Mouse (Mus musculus) limb, embryonic 12.5 days (tissue): Measurements from ENCODE around the gene Dcun1d1. TPM values are rescaled to one million over a fixed set of nuclear protein-coding genes. Genes with fewer than 3 reads are reported as not detected.
A peak's percentile ranks its signal among the peaks of the same experiment; 100 is the strongest.

ENCODE experiments used
- ATAC-seq: fragments of 200-750 bp; cut with Nextera tagmentation; 2 replicates; pipeline ENCODE4 v1.8.0; 2017; ENCODE audit warnings: low read depth, moderate TSS enrichment; ENCODE audit not compliant: insufficient number of reproducible peaks, insufficient read depth, low FRiP score, low TSS enrichment
- H3K27ac ChIP-seq: fragments of 300-500 bp; sonication (generic); 2 replicates; pipeline ENCODE4 v1.5.1; 2016; ENCODE audit warnings: mild to moderate bottlenecking, moderate library complexity
- H3K27me3 ChIP-seq: fragments of 300-500 bp; sonication (generic); 2 replicates; pipeline ENCODE4 v1.6.1; 2016; ENCODE audit warnings: mild to moderate bottlenecking, moderate library complexity
- H3K36me3 ChIP-seq: fragments of 300-500 bp; sonication (generic); 2 replicates; pipeline ENCODE4 v1.6.1; 2016; ENCODE audit warnings: mild to moderate bottlenecking, moderate library complexity
- H3K4me1 ChIP-seq: fragments of 300-500 bp; sonication (generic); replicated peaks from 2 replicates; pipeline ENCODE4 v1.6.1; 2016
- H3K4me2 ChIP-seq: fragments of 300-500 bp; sonication (generic); 2 replicates; pipeline ENCODE4 v1.6.1; 2016; ENCODE audit warnings: mild to moderate bottlenecking, moderate library complexity
- H3K4me3 ChIP-seq: fragments of 300-500 bp; sonication (generic); replicated peaks from 2 replicates; pipeline ENCODE4 v1.5.1; 2016; ENCODE audit warnings: mild to moderate bottlenecking
- H3K9ac ChIP-seq: fragments of 300-500 bp; sonication (generic); replicated peaks from 2 replicates; pipeline ENCODE4 v1.6.1; 2016; ENCODE audit warnings: mild to moderate bottlenecking, moderate library complexity
- H3K9me3 ChIP-seq: fragments of 300-500 bp; sonication (generic); 2 replicates; pipeline ENCODE4 v1.6.1; 2016; ENCODE audit warnings: mild to moderate bottlenecking, moderate library complexity
- WGBS: fragments of 180-500 bp; shearing (Covaris S2); methylation state at CpG from one replicate; pipeline ENCODE4 v1.1.7; 2016; 5-methylcytosine and 5-hydroxymethylcytosine counted together
- polyA plus RNA-seq: library from polyadenylated mRNA; unstranded; fragments of >200 nt; fragmentation: Nextera tagmentation; extraction: Ambion mirVana; gene quantifications from 2 replicates; pipeline ENCODE4 v1.2.1, GENCODE M21; 2016

The Dcun1d1 gene
- polyA plus RNA-seq, 1 experiment from 2014 or later, result 112 TPM

DNA sequence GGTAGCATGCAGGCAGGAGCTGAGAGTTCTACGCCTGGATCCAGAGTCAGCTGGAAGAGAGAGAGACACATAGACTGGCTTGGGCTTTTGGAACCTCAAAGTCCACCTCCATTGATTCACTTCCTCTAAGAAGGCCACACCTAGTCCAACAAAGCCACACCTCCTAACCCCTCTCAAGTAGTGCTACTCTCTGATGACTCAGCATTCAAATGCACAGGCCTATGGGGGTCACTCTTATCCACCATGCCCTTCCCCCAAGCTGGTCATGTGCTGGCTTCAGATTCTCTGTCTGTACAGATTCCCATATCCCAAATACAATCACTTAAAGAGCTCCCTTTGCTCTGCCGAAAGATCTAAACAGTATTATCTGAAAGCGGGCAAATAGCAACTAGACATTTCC, 20.0 kb upstream of the Dcun1d1 start:
- Histone ChIP-seq H3K9ac (no peak overlapping the region), H3K36me3 (peaks cover 39% of the 10 kb centered on the region), H3K27ac (no peak overlapping the region), H3K4me3 (no peak overlapping the region), H3K27me3 (no peaks in the 10 kb centered on the region), H3K4me1 (peaks cover 9% of the 10 kb centered on the region), H3K4me2 (no peak overlapping the region), H3K9me3 (no peaks in the 10 kb centered on the region)
- WGBS, result 95% methylated on average over 3 of the region's 3 CpGs
- no peak for ATAC-seq

DNA sequence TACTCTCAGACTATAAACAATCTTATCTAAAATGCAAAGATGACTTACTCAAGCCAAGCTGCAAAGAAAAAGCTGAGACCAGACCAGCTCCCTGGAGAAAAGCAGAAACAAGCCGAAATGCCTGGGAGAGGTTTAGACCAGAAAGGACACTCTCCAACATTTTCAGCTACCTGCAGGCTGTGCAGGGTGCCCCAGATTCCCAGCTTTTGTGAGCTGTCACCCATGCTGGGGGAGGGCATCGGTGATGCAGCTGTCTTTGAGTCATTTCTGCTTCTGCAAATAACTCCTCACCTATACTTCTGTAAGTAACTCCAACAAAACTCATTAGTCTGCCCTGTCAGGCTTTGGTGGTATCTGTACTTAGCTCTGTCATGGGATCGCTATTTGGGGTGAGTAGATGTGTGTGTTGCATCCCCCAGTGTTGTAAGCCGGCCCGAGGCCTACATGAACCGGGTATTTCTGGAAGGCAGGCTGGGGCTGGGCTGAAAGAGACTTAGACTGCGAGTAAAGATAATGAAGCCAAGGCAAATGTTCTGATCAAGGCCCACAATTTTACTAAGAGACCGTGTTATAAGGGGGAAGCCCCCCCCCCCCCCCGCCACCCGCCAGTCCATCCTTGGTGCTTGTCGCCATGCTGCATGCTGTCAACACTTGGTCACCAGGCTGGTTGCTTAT, 17.8 kb upstream of the Dcun1d1 start:
- Histone ChIP-seq H3K9me3 (no peaks in the 10 kb centered on the region), H3K36me3 (peaks cover 21% of the 10 kb centered on the region), H3K9ac (no peak overlapping the region), H3K4me2 (no peak overlapping the region), H3K4me3 (no peak overlapping the region), H3K27me3 (no peaks in the 10 kb centered on the region), H3K4me1 (peaks cover 9% of the 10 kb centered on the region), H3K27ac (no peak overlapping the region)
- no peak for ATAC-seq
- 88% methylated on average over 11 of the region's 11 CpGs for WGBS

DNA sequence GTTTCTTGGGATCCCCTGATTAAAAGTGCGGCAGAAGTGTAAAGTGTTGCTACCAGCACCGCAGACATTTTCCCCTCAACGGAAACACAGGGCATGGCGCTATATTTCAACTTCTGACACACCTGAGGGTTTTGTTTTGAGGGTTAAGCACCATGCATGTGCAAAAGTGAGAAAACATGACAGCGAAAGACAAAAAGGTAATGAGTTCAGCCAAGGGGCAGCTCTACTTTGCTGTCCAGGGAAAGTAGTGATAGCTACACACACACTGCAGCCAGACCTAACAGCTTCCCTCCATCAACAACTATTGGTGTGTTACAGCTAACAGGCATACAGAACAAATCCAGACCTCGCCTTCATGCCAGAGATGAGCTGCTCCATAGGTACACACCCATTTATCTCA, 16.6 kb upstream of the Dcun1d1 start:
- H3K27ac ChIP-seq, result no peak overlapping the region
- ATAC-seq, result no peak
- peaks cover 9% of the 10 kb centered on the region for H3K4me1 ChIP-seq
- peaks cover 14% of the 10 kb centered on the region; the same call in 1 of the 2 replicates for H3K36me3 ChIP-seq
- no peak overlapping the region for H3K9ac ChIP-seq
- no peak overlapping the region for H3K4me3 ChIP-seq
- WGBS, result 88% methylated on average over 6 of the region's 6 CpGs
- no peak overlapping the region for H3K4me2 ChIP-seq
- no peaks in the 10 kb centered on the region for H3K27me3 ChIP-seq
- no peaks in the 10 kb centered on the region for H3K9me3 ChIP-seq

DNA sequence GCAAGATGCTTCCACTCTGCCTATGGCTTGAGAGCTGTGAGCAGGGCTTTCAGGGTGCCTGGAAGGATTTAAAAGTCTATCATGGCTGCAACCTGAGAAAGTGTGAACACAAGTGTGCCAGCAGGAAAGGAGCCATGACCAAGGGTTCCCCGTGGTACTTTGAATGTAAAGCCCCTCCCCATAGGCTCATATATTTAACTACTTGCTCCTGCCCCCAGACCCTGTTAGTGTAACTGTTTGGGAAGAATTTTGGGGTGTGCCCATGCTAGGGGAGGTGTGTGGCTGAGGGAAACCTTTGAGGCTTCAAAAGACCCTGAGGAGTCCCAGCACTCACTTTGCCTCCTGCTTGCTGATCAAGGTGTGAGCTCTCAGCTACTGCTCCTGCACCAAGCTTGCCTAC, 15.9 kb upstream of the Dcun1d1 start:
- ATAC-seq, result peak; percentile 59; the same call in 1 of the 2 replicates
- Histone ChIP-seq H3K9ac (no peak overlapping the region), H3K4me3 (no peak overlapping the region), H3K4me1 (peaks cover 9% of the 10 kb centered on the region), H3K27ac (0 out of 2 replicates have a peak overlapping the region, but pooled peaks have one; percentile 13), H3K9me3 (no peaks in the 10 kb centered on the region), H3K4me2 (no peak overlapping the region), H3K36me3 (peaks cover 9% of the 10 kb centered on the region; the same call in 1 of the 2 replicates), H3K27me3 (no peaks in the 10 kb centered on the region)
- 18% methylated on average over 1 of the region's 1 CpGs for WGBS

DNA sequence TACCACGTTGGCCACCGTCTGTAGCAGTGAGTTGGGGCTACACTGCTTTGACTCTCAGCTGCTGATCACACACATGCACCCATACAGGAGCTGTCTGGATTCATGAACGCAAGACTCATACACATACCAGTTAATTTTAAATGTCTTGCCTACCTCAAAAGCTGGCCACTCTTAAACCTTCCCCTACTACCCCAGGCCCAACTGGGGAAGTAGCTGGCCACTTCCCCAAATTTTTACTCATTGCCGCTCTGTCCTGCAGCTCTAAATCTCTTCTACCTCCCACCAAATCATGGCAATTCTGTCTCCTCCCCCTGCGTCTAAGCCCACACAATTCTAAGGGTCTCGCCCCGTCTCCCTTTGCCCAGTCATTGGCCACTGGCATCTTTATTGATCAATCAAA, 11.0 kb upstream of the Dcun1d1 start:
- WGBS, result 86% methylated on average over 7 of the region's 7 CpGs
- Histone ChIP-seq H3K27me3 (no peaks in the 10 kb centered on the region), H3K4me1 (peaks cover 4% of the 10 kb centered on the region), H3K36me3 (no peaks in the 10 kb centered on the region), H3K4me2 (no peak overlapping the region), H3K9ac (no peak overlapping the region), H3K9me3 (no peaks in the 10 kb centered on the region), H3K27ac (no peak overlapping the region), H3K4me3 (no peak overlapping the region)
- no peak for ATAC-seq

DNA sequence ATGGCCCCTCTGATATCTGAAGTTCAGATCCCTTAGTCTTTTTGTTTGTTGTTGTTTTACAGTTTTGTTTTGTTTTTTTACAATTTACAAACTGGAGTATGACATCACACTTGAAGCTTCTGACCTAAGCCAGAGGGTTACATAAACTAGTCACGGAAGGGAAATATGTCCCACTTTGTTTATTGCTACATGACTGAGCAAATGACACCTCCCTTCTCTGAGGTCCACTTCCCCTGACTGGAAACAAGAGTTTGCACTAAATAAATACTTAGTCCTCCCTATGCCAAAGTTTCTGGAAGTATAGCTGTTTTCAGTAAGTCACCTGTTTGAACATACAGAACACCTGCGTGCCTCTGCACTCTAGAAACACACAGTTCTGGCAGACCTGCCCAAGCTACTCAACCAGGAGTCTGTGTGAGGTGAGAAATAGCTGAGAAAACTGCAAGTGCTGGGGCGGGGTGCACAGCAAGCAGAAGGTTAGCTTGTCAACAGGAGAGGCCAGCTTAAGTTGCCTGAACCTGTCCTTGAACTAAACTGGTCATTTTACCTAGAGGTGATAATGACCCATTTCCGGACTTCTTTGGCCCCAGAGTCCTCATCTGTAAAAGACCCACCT, 3.4 kb upstream of the Dcun1d1 start:
- Histone ChIP-seq H3K4me1 (no peaks in the 10 kb centered on the region), H3K36me3 (peaks cover 20% of the 10 kb centered on the region; the same call in 1 of the 2 replicates), H3K4me2 (no peak overlapping the region), H3K27ac (no peak overlapping the region), H3K9me3 (no peaks in the 10 kb centered on the region), H3K9ac (no peak overlapping the region), H3K4me3 (no peak overlapping the region), H3K27me3 (no peaks in the 10 kb centered on the region)
- WGBS, result 88% methylated on average over 4 of the region's 4 CpGs
- ATAC-seq, result no peak

DNA sequence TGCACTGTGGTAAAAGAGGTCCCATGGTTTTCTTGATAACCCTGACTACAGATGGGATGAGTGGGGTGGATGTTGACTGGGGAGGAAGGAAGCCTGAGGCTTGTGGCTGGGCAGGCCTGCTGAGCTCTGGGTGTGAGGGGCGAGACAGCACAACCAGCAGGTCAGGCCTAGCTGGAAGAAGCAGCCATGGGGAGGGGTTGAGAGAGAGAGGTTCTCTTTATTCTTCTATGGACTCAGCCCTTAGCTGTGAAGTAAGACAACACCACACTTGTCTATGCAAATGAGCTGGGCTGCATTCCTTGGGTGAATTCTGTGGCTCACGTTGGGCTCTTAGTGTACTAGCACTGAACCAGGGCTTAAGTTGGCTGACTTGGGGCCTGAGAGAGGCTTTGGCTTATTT, 2.8 kb upstream of the Dcun1d1 start:
- WGBS, result 37% methylated on average over 2 of the region's 2 CpGs
- H3K27me3 ChIP-seq, result no peaks in the 10 kb centered on the region

DNA sequence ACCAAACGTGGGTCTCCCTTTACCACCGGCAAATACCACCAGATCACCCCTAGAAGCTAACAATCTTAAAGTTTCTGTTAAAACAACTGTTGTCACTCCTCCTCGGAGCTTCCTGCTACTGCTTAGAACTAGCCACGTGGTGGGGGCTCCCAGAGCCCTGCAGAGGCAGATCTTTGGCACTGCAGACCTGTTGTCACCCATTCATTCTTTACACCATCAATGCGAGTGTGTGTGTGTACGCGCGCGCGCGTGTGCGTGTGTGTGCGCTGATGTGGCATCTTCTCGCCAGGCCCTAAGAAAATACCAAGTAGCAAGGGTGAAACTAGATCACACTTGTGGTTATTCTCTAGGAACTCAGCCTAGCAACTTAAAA, 3.9 kb downstream of the Dcun1d1 start:
- H3K4me3 ChIP-seq, result peak overlapping the region; percentile 90
- peak overlapping the region; percentile 96 for H3K27ac ChIP-seq
- whole genome bisulfite sequencing, result under 1% methylated on average over 14 of the region's 14 CpGs
- peaks cover 12% of the 10 kb centered on the region; the same call in 1 of the 2 replicates for H3K36me3 ChIP-seq
- peaks cover 17% of the 10 kb centered on the region for H3K4me1 ChIP-seq
- H3K9me3 ChIP-seq, result no peaks in the 10 kb centered on the region
- no peaks in the 10 kb centered on the region for H3K27me3 ChIP-seq
- H3K4me2 ChIP-seq, result peak overlapping the region; percentile 83
- H3K9ac ChIP-seq, result peak overlapping the region; percentile 99
- ATAC-seq, result peak; percentile 28; the same call in 1 of the 2 replicates

More for the DNA sequence above, 2.8 kb upstream of the Dcun1d1 start:
- Histone ChIP-seq H3K4me3 (no peak overlapping the region), H3K4me1 (no peaks in the 10 kb centered on the region), H3K9me3 (no peaks in the 10 kb centered on the region), H3K4me2 (no peak overlapping the region), H3K27ac (no peak overlapping the region), H3K36me3 (peaks cover 20% of the 10 kb centered on the region; the same call in 1 of the 2 replicates), H3K9ac (no peak overlapping the region)
- no peak for ATAC-seq

DNA sequence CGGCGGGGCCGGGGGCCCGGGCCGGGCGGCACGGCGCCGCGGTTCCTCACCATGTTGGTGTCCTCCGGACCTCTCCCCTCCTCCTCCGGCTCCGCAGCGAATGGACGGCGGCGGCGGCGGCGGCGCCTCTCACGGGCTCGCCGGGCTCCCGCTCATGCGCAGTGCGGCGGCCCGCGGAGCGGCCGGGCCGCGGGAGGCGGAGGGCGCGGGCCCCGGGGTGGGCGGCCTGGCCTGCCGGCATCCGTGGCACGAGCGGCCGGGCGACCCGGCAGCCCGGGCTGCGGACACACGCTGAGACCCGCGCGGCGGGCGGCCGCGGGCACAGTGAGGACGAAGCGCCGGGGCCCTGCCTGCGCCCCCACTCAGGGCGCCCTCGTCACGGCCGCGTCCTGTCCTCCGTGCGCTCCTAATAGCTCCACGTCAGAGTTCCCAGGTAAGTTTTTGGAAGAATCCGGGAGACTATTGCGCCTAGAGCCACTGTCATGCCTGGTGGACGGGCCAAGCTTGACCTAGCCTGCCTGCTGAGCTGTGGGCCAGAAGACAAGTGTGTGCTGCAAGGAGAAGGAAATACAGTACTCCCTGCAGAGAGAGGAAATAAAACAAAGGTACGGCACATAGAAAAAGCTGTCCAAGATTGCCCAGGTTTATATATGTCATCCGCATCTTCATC, 4.4 kb downstream of the Dcun1d1 start:
- no peaks in the 10 kb centered on the region for H3K27me3 ChIP-seq
- peak overlapping the region; percentile 90 for H3K4me3 ChIP-seq
- H3K9me3 ChIP-seq, result no peaks in the 10 kb centered on the region
- H3K9ac ChIP-seq, result peak overlapping the region; percentile 99
- under 1% methylated on average over 56 of the region's 73 CpGs for WGBS
- ATAC-seq, result peak; percentile 91
- H3K4me2 ChIP-seq, result peak overlapping the region; percentile 83
- peaks cover 17% of the 10 kb centered on the region for H3K4me1 ChIP-seq
- H3K27ac ChIP-seq, result peak overlapping the region; percentile 96
- peaks cover 10% of the 10 kb centered on the region; the same call in 1 of the 2 replicates for H3K36me3 ChIP-seq

DNA sequence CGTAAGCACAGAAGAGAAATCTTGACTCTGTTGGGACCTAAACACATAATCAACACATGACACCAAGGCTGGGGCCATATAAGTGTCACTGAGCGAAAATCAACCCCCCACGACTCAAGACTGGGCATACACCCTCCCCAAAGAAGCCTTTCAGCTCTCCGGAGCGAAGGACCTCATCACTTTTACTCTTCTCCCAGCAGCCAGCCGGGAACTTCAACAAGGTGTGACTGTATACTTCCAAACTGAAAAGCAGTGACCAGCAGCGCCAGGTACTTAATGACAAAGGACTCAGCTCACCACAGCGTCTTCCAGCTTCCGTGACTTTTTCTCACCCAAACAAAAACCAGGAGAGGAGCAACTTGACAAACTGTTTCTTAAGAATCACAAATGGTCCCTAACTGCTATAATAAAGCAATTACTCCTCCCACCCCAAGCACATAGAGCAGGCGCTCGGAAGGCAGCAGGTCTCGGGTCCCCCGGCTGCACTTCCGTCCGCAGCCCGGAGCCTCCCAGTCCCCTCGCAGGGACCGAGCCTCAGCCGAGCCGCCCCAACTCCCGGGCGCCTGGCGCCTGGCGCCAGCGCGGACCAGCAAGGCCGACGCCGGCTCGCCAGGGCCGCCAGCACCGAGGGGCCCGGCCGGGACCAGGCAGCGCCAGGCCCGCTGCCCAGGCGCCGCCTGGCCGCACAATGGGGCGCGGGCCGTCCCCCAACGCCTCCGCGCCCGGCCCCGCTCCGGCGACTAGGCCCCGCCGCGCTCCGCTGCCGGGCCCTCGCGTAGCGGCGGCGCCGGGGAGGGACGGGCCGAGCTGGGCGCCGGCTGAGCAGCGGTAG, 5.1 kb downstream of the Dcun1d1 start:
- H3K4me3 ChIP-seq, result peak overlapping the region; percentile 90
- peak overlapping the region; percentile 96 for H3K27ac ChIP-seq
- H3K9me3 ChIP-seq, result no peaks in the 10 kb centered on the region
- peak; percentile 71 for ATAC-seq
- H3K4me1 ChIP-seq, result peaks cover 17% of the 10 kb centered on the region
- H3K27me3 ChIP-seq, result no peaks in the 10 kb centered on the region
- H3K4me2 ChIP-seq, result peak overlapping the region; percentile 83
- H3K9ac ChIP-seq, result peak overlapping the region; percentile 99
- H3K36me3 ChIP-seq, result peaks cover 4% of the 10 kb centered on the region; the same call in 1 of the 2 replicates
- WGBS, result under 1% methylated on average over 64 of the region's 65 CpGs
